Mouse (Mus musculus): ENCODE measurements around the gene Kif22.

DNA sequence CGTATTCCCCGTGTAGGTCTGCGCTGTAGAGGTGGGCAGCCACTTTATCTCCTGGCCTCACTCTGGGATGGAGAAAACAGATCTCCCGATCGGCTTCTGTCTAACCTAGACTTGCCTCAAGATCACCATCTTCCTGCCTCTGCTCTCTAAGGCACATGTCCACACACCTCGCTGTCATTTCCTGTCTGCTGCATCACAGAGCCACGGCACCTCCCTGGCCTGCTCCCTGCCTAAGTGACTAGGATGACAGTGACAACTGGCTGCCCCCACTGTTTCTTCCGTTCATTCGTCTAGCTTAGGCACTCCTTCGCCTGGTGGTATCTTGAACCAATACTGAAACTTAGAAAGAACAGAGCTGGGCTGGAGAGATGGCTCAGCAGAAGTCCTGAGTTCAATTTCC, 42.7 kb downstream of the Kif22 start:
- TF ChIP-seq CTCF (IDR thresholded peaks at IDR 0.05; ENCODE audit: borderline replicate concordance, control insufficient read depth, extremely low read depth, insufficient read depth, low read length, poor library complexity) (no peak), POLR2A (IDR thresholded peaks at IDR 0.05; ENCODE audit: control insufficient read depth, extremely low read depth, insufficient read depth, low read length, poor library complexity) (no peak)

All from thymus, adult 2 months (tissue).